Mouse (Mus musculus): Measurements from ENCODE around the gene Fcho2.

The Fcho2 gene

DNA sequence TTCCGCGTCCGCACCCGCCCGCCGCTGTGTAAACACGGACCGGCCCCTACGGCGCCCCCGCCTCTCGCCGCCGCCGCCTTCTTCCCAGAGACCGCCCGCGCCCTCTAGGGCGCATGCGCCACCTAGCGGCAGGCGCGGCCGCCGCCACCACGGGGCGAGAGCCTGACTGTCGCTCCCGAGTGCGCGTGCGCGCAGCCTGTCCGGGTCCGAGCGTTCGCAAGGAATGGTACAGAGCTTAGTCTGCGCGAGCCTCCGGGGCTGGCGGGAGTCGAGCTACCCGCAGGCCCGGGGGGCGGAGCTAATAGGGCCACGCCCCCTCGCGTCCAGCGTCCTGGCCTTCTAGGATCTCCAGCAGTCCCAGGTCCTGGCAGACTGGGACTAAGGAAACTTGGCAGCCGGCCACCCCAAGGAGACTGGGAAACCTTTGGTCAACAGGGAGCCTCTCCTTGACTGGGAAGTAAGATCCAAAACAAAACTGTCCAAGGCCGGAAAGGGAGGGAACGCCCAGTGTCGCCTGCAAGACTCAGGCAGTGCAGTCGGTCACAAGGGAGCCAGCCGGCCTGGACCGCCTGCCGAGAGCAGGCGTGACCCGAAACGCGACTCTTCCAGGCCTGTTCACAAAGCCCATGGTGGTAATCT lies at the start of gene Fcho2:
Fcho2 (minus strand) TSS at position 303 of the 639 bp plus-strand sequence.
- no peak; the same call in 1 of the 2 replicates for TF ChIP-seq GATA4 (IDR thresholded peaks at IDR 0.05; ENCODE audit: insufficient replicate concordance, low read length)

GRCm38 (mm10) chr13:98855291-98855690 lies 40.0 kb upstream of the Fcho2 start:
- TF ChIP-seq GATA4 (IDR thresholded peaks at IDR 0.05; ENCODE audit: insufficient replicate concordance, low read length): no peak

- TF ChIP-seq GATA4 (IDR thresholded peaks at IDR 0.05; ENCODE audit: insufficient replicate concordance, low read length): no peak
These were observed 30.5 kb upstream of the Fcho2 start for GRCm38 (mm10) chr13:98845794-98846193.

GRCm38 (mm10) chr13:98836423-98837088 lies 21.3 kb upstream of the Fcho2 start:
- TF ChIP-seq GATA4 (IDR thresholded peaks at IDR 0.05; ENCODE audit: insufficient replicate concordance, low read length): no peak

DNA sequence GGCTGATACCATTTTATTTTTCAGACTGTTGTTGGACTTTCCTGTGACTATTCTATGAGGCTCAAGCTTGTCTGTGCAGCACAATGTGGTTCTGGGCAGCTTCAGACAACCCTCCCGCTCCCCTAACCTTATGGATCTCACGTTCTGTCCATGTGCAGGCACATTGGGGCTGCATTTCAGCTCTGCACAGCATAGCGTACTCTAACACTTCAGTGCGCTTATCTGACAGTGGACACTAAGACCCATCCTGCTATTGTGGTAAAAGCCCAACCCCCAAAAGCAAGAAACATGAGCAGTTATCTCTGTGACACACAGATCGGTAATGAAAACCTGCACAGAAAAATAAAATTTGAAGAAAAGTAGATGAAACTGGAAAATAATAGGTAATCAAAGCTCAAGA lies 20.5 kb upstream of the Fcho2 start:
- TF ChIP-seq GATA4 (IDR thresholded peaks at IDR 0.05; ENCODE audit: insufficient replicate concordance, low read length): no peak

DNA sequence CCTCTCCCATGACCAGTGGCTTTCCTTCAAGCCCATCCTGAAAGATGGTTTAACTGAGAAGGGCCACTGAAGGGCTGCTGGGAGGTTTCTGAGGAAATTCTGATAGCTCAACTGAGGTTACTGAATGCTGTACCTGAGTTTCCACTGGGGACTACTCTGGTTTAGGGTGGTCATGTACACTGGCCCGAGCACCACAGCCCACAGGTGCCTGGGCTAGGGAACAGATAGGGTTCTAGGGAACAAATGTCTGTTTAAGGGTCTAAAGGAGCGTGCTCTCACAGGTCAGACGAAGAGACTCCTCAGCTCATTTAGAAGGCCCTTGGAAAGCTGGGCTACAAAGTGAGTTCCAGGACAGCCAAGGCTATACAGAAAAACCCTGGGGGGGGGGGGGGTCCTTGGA lies 19.5 kb upstream of the Fcho2 start:
- TF ChIP-seq GATA4 (IDR thresholded peaks at IDR 0.05; ENCODE audit: insufficient replicate concordance, low read length): no peak

DNA sequence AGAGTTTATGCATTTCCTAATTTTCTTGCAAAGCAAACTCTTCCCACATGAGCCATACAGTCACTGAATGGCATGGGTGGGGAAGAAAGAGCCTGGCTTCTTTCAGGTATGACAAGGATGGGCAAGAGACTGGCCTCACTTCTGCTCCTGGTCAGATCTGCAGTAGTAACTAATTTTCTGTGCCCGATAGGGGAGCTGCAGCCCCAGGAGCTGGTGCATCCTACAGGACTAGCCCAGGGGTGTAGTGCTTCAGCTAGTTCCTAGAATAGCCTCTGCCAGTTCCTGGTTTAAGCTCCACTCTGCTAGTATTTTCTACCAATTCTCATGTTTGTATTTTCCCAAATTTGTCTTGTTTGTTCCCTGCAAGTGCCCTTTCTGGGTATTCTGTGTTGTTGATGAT lies 18.9 kb upstream of the Fcho2 start:
- TF ChIP-seq GATA4 (IDR thresholded peaks at IDR 0.05; ENCODE audit: insufficient replicate concordance, low read length): no peak

GRCm38 (mm10) chr13:98832451-98833450 lies 17.5 kb upstream of the Fcho2 start:
- TF ChIP-seq GATA4 (IDR thresholded peaks at IDR 0.05; ENCODE audit: insufficient replicate concordance, low read length): no peak

DNA sequence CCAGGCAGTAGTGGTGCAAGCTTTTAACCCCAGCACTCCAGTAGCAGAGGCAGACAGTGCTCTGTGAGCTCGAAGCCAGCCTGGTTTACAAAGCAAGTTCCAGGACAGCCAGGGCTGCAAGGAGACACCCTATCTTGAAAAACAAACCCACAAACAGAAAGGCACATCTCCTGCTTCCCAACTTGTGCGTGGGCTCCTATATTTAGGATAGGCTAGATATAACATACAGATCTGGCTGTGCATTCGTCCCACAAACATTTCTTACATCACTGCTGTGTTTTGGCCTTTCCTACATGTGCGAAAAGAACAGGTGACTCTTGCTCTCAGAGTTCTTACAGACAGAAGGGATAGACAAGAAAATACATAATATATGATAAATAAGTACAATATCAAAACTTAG lies 10.3 kb upstream of the Fcho2 start:
- TF ChIP-seq GATA4 (IDR thresholded peaks at IDR 0.05; ENCODE audit: insufficient replicate concordance, low read length): no peak

- TF ChIP-seq GATA4 (IDR thresholded peaks at IDR 0.05; ENCODE audit: insufficient replicate concordance, low read length): no peak
These were observed 3.8 kb upstream of the Fcho2 start for GRCm38 (mm10) chr13:98819094-98819493.

GRCm38 (mm10) chr13:98818205-98818604 lies 3.0 kb upstream of the Fcho2 start:
- TF ChIP-seq GATA4 (IDR thresholded peaks at IDR 0.05; ENCODE audit: insufficient replicate concordance, low read length): no peak

DNA sequence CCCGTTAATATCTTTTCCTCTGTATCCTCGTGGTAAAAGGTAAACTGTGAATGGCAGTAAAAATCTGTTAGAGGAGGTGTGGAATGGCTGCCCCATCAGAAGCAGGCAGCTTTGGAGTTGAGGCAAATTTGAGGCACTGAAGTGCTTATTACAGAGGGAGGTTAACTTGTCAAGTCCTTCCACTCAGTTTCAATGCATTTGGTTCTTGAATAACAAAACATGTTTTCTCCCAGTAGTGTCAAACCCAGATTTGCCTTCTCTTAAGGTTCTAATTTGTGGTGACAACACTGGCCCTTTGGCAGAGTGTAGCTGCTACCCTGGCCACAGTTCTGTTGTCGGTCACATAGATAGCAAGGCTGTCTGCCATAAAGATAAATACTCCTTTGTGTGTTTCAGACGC lies 2.5 kb upstream of the Fcho2 start:
- no peak for TF ChIP-seq GATA4 (IDR thresholded peaks at IDR 0.05; ENCODE audit: insufficient replicate concordance, low read length)

DNA sequence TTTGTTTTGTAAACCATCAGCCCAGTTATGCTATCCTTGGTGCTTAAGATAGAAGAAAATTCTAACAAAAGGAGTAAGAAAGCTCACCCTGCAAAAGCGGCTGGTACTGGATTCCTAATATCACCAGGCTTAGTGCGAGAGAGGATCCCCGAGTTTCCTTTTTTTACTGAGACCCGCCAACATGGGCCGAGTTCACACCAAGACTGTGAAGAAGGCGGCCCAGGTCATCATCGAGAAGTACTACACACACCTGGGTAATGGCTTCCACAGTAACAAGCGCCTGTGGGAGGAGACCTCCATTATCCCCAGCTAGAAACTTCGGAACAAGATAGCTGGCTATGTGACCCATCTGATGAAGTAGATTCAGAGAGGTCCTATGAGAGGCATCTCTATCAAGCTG lies 1.3 kb upstream of the Fcho2 start:
- no peak for TF ChIP-seq GATA4 (IDR thresholded peaks at IDR 0.05; ENCODE audit: insufficient replicate concordance, low read length)

DNA sequence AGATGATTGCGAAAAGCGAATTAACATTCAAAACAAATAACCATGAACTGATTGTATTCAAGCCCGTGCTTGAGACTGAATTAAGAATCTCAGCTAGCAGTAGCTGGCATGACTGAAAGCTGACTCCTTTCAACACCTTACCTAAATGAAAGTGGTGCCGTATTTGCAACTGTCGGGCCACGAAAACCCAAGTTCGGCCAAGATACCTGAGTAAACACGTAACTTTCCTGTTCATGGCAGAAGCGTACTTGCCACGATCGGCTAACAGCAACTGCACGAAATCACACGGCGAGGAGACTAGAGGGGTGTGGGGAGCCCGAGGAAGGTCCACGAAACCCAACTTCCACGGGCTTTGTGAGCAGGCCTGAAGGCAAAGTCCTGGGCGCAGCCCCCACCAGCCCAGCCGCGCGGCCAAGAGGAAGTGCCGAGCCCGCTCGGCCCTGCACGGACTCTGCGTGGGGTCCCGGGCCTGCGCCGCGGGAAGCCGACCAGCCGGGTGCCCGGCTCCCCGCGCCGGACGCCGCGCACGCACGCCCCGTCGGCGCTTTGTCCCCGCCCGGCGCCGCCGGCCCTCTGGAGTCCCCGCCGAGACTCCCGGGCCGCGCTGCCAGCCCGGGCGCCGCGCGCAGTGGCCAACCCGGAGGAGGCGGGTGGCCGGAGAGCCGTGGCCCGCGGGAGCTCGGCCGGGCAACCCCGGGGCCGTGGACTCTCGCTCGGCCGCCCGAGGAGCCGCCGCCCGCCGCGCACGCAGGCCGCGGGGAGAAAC lies 791 bp downstream of the Fcho2 start:
- no peak for TF ChIP-seq GATA4 (IDR thresholded peaks at IDR 0.05; ENCODE audit: insufficient replicate concordance, low read length)
